Mouse (Mus musculus): Measurements from ENCODE around the gene Ostm1.
A peak's percentile ranks its signal among the peaks of the same experiment; 100 is the strongest.

Gene Ostm1

DNA sequence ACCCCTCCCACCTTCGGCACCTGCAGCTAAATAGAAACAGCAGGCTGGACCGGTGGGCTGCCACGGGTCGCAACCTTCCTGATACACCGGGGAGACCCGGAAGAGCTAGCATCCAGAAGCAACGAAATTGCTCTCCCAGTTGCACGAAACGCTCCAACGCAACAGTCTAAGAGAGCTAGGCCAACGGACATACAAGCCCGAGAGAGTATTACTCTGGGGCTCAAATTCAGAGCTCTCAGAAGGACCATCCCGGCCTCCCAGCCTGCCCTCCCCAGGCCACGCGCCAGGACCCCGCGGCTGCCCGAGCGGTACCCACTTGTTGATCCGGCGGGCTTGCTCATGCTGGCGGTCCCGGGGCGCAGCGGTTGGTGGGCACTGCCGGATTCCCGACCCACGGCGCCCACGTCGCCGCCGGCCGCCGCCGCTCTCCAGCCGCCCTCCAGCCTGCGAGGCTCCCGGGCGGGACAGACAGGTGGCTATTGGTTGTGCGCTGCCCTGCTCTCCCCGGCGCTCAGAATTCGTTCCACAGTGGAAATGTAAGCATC is 984 bp upstream of the Ostm1 start:
- DNase-seq (ENCODE audit: low spot score), result no peak

DNA sequence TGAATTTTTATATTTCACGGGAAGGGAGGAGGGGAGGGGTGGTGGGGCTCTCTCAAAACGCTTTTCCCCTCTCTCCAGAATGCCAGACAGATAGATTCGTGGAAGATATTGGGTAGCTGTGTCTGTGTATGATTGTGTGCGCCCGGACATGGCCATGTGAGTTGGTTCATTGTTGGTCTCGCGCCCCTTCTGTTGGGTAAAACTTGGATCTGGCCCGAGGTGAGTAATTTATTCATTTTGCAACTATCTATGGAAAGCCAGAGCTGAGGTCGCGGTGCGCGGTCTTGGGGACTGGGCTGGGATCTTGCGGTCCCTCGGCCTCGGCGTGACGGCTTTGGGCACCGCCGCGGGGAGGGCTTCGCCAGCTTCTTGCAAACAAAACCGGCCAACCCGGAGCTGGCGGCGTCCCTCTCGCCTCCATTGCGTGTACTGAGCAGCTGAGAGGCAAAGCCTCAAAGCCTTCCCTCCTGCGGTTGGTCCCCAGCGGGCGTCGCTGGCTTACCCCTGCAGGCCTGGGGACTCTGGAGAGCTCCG is 347 bp downstream of the Ostm1 start:
- no peak for DNase-seq (ENCODE audit: low spot score)

DNA sequence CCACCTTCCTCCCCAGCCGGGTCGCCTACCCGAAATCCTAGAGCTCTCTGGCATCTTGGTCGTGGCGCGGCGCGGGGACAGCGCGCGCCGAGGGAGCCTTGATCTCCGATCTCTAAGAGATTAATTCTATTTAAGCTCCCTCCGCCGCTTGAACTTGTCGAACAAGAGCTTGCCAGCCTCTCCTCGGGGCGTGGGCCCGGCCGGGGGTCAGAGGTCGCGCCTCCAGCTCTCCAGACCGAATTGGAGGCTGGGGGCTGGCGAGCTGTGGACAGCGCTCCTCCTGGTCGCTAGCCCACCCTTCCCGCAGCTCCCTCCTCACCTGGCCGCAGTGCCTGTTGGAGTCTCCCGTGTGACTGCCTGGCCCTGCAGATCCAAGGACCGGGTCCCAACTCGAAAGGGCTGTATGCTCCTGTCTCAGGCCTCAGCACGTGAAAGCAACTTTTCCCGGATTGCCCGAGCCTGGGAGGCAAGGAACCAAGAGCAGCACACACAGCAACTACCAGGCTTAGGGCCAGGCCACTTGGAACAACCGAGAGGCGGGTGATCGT is 888 bp downstream of the Ostm1 start:
- DNase-seq (ENCODE audit: low spot score), result no peak

DNA sequence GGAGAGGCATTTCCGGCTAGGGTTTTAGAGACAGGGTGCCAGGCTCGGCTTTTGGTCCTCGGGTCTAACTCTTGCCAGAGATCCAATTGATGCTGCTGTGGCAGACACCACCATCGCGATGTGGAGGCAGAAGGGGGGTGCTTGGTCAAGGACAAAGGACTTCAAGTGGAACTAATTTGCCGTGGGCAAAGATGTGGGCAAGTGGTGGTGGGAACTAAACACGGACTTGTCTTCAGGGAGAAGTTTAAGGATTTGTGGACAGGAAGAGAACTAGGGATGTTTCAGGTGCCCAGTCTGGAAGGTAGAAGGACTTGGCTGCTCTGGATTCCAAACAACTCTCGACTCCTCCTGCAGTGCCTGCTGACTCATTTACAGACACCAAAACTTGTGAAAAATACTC is 1.5 kb downstream of the Ostm1 start:
- no peak for DNase-seq (ENCODE audit: low spot score)

DNA sequence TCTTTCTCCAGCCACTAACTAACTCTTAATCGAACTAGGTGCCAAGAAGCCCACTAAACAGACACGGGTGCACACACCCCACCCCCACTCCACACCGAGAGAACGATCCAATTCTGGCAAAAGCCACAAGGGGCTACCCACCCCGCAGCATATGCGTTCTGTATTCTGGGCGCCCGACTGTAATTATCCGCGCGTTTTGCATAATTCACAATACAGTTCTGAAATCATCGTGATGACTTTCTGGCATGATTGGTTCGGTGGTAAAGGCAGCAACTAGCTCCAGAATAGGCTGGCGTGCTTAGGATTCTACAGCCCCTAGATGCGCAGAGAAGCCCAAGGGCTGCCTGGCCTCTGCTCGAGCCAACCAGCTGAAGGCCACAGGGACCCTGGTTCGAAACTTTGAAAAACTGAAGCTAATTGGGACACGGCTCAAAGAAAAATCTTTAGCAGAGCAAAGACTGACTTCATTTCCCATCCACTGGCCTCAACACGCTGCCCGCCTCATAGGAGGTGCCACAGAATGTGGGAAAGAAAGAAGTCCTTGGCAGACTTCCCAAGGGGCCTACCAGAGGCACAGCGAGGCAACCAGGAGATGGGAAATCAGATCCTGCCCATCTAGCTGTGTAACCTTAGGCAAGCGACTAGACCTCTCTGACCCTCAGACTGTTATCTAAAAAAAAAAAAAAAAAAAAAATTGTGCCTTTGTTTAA is 2.1 kb downstream of the Ostm1 start:
- DNase-seq (ENCODE audit: low spot score), result no peak

DNA sequence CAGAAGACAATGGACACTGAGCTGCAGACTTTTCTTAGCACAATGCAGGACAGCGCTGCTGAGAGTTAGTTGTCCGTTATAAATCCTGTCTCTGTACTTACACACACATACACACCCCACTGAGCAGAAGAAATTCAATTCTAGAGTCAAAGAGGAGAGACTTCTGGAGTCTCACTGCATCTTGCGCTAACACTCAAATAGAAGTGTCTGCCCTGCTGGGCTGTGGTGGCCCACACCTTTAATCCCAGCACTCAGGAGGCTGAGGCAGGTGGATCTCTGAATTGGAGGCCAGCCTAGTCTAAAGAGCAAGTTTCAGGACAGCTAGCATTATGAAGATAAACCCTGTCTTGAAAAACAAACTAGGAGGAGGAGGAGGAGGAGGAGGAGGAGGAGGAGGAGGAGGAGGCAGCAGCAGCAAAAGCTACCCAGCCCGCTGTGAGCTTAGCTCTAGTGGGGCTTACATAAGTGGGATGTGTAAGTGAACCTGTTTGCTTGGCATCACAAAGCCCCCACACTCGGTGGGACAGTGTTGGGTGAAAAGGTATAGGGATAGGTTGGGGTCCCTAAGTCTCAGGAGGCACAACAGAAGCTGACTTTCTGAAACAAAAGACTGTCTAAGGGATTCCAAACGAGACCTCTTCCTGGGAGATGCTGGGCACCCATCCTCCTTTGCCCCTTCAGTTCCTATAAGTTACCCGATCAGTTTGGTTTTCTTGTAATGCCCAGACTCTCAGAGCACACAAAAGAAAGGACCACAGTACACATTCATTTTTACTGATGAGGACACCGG is 4.5 kb downstream of the Ostm1 start:
- DNase-seq (ENCODE audit: low spot score), result no peak

DNA sequence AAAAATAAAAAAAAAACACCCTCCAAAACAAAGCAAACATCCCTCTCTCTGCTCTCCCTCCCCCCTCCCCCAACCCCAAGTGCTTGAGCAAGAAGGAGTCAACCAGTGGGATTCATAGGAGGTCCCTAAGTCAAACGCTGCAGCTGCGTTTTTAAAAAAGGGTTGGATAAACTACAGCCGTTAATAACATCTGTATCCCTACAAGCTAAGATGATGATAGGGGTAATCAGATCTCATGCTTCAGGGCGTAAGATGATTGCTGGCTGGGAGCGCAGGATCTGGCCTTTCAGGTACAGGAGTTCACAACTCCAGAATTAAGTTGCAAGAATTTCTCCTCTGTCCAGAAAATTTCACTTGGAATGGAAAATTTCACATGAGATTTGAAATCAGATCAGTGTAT is 5.9 kb downstream of the Ostm1 start:
- no peak for DNase-seq (ENCODE audit: low spot score)

DNA sequence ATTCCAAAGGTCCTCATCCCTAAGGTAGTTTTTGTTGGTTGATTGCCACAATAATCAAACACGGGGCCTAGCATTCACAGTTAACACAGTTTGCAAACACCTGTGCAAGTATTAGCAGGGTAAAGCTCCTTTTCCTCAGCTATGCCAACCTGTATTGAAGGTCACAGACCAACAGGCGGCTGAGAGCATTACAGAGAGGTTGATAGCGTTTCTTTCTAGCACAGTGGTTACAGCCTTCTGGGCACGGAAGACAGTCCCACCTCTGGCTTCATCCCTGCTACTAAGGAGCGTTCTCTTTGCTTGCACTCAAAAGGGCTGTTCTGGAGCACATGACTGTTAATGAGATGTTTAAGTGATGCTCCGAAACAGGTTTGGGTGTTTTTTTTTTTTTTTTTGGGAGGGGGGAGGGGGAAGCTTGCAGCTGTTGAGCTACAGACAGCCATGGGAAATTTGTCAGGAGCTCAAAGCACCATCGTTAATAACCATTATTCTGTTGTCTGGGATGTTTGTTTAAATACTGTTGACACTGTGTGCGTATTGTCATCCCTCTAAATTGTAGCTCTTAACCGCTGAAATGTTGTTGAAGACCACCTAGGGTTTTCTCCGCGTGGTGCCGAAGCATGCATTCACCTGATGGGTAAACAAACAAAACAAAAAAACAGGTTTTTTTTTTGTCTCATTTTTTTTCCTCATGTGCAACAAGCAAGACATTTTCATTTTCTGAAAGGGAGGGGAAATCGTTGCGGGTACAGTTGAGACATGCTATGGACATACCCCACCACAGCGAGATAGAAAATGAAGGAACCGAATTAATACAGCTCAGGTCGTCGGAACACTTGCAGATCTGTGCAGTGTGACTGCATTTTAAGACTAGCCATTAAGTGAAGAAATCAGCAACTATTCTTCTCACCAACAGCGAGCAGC is 6.9 kb downstream of the Ostm1 start:
- no peak for DNase-seq (ENCODE audit: low spot score)

DNA sequence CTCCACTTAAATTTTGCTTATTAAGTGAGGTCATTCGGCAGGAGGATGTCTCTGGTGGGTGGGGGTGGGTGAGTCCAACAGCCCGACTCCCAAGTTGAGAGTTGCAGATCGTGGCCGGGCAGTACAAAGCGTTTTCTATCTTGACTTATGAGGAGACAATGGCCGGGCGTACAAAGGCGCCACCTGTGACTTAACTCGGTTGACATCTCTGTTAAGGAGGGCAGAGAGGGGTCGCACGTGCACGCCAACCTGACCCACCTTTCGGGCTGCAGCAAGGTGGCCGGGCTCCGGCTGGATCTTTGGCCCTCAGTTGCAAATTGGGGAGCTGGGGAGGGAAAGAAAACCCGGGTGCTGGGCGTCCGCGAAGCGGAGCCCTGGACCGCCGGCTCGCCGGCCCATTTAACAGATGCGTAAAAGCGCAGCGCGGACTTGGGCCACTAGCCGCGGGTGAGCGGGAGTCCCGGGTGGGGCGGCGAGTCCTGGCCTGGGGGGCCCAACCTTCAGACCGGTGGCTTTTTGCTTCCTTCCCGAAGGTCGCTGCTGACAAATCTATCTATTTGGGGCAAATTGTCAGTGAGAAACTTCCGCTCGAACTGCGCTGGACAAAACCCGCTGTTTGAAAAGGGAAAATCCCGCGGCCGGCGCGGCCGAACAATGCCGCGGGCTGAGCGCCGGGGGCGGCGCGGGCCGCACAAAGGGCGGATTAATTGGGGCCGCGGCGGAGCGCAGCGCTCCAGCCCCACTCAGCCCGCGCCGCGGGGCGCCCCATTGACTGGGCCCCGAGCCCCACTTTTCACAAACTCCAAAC is 7.8 kb downstream of the Ostm1 start:
- DNase-seq (ENCODE audit: low spot score), result no peak

DNA sequence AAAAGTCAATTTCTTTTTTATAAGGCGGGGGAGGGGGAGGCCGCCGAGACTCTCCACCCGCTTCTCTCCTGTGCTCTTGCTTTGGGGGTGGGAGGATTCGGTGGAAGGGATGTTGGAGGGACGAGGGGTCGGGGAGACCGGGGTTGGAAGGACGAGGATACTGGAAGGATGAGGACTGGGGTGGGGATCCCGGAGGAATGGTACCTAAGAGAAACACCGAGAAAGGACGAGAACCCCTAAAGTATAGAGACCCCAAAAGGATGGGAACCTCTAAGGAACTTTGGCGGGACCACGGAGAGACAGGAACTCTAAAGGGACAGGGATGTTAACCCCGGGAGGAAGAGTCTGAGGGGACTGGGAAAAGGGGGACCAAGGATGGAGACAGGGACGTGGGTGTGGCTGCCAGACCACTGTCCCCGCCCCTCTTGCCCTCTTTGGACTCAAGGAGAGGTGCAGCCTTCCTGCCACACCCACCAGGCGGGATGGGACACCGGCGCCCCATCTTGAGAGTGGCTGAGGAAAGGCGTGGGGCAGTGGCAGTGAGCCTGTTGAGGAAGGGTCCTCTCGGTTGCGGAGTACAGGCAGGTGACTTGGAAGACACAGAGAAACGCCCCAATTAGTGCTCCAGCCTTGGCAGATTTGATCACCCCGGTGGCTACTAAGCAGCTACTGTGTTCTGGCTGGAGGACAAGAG is 8.5 kb downstream of the Ostm1 start:
- DNase-seq (ENCODE audit: low spot score), result no peak

DNA sequence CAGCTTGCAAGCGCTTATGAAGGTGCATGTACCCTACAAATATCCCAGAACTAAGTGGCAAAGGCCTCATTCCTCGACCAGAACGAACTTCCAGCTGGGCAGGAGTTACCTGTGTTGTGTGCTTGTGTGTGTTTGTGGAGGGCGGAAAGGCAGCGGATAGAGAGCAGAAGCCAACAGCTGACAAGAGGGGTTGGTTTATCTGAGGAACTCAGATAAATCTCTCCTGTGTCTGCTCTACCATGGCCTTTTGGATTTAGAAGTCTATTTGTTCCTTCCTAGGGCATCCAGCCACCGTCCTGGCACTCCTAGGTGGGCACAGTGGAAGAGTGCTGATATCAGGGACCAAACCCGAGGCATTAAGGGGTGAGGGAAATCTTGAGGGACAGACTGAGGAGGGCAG is 9.6 kb downstream of the Ostm1 start:
- no peak for DNase-seq (ENCODE audit: low spot score)

DNA sequence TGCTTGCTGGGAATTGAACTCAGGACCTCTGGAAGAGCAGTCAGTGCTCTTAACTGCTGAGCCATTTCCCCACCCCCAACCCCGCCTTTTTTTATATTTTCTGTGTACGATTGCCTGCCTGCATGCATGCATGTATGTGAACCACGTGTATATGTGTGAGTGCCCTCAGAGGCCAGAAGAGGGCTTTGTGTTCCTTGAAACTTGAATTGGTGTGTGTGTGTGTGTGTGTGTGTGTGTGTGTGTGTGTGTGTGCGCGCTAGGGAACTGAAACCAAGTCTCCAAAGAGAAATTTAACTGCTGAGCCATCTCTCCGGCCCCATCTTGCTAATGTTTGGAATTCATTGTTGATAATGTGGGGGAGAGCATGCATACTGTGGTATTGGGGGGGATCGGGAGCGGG is 15.0 kb downstream of the Ostm1 start:
- no peak for DNase-seq (ENCODE audit: low spot score)

DNA sequence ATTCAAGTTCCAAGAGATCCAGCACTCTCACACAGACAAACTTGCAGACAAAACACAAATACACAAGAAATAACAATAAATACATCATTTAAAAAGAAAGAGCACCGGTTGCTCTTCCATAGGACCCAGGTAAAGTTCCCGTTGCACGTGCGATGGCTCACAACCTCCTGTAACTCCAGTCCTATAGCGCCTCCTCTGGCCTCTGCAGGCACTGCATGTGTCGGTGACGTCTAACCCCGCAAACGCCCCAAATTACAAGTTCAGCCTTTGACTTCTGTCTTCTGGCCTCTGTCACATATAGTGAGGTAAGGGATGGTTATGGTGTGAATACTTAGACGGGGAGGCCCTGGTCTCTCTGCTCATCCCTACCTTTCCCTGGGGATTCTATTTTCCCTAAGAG is 17.9 kb downstream of the Ostm1 start:
- no peak for DNase-seq (ENCODE audit: low spot score)

DNA sequence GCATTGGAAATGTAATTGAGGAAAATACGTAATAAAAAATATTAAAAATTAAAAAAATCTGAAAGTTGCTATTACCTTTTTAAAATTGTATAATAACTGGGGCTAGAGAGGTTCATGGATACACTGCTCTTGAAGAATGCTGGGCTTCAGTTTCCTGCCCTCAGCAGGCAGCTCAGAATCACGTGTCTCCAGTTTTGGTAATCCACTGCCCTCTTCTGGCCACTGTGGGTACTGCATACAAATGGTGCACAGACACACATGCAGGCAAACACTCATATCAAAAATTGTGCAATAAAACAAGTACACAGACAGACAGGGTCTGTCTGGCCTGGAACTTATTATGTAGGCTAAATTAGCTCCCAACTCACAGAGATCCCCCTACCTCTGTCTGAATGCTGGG is 21.3 kb downstream of the Ostm1 start:
- peak; percentile 14 for DNase-seq (ENCODE audit: low spot score)

DNA sequence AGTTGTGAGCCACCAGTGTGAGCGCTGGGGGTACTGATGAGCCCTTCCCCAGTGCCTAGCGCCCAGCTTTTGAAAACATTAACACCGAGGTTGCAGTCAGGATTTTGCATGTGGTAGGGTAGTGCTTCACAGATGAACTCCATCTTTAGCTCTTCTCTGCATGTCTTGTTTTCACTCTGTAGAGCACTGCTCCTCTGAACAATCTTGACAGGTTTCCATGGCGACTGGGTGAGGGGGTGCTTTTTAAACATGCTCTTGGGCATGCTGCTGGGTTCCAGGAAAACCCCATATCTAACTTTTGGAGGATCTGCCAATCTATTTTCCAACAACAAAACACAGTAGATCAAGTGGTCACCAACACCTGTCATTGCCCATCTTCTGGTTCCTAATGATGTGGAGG is 23.1 kb downstream of the Ostm1 start:
- DNase-seq (ENCODE audit: low spot score), result no peak

DNA sequence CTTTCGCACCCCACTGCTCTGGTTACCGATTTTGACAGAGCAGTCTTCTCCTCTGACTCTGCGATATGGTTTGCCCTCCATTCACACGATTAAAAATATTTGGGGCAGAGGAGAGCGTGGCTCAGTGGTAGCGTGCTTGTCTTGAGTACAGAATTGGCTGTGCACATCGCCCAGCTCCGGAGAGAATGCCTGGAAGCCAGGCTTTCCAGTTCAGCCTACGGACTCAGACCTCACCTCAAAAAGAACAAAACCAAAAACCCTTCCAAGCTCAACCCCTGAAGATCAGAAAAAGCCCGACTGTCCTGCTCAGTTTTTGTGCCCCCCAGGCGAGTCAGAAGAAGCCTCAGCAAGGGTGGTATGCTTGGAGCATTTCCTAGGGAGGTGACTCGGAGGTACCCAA is 29.5 kb downstream of the Ostm1 start:
- DNase-seq (ENCODE audit: low spot score), result no peak

DNA sequence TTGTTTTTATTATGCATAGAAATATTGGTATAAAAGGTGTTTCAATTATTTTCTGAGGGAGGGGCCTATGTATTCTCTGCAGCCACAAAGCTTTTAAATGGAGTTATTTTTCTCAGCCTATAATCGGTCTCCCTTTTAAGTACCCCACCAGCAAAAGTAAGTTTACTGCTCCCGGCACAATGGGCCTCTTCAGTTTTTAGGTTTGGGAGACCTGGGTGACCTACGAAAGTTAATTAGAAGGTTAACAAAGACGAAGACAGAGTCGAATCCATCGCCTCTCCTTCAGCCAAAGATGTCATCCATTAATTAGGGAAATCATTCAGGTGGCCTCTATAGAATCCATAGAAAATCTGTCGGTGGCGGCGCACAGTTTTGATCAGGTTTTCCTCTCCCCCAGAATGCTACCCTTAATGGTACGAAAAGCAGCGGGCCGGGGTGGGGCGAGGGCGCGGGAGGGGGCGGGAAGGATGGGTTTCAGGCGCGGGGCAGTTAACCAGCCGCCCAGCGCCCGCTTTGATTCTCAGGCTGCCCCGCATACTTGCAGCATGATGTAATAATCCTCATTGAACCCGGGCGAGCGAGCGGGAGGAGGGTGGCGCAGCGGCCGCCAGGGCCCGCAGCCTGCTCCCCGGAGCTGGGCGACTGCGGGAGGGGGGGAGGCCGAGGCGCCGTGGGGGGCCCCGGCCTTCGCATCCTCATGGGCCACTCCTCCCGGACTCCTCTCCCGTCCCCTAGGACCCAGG is 30.2 kb downstream of the Ostm1 start:
- no peak for DNase-seq (ENCODE audit: low spot score)

DNA sequence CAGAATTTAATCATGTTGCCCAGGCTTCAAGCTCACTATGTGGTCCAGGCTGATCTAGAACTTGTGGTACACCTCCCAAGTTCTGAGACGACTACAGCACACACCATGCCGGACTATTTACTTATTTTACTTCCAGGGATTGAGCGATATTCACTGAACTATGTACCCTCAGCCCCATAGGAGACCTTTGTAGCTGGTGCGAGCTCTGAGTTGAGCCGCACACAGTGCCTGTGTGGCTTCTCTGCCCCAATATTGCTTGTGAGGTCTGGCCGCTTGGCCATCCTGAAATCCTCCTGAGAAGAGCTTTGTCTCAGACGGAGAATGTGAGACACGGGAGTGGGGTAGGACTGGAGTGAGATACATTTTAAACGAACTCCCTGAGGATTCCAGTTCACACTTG is 31.1 kb downstream of the Ostm1 start:
- no peak for DNase-seq (ENCODE audit: low spot score)

DNA sequence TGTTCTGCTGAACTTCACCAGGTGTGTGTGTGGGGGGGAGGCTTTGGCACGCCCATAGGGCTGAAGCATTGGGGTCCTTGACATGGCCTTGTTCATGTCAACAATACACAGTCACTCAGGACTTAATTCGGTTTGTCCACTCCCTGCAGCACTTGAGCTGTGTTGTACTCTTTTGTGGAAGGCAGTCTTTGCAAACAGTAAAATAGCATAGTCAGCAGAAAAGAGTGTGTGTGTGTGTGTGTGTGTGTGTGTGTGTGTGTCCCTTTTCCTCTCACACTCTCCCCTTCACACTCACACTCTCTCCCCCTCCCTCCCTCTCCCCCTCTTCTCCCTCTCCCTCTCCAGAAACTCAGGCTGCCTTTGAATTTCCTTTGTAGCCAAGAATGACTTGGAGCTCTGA is 34.7 kb downstream of the Ostm1 start:
- no peak for DNase-seq (ENCODE audit: low spot score)

DNA sequence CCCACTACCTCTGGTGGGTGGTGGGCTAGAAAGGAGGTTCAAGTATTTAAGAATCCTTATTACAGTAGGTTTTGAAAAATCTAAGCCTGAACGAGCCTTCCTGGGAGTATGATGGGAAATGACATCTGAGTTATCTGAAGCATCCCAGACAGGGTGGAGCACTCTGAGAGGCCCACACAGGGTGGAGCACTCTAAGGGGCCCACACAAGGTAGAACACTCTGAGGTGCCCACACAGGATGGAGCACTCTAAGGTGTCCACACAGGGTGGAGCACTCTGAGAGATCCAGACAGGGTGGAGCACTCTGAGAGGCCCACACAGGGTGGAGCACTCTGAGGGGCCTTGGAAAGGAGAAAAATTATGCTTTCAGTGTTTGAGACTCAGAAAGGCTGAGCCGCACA is 42.3 kb downstream of the Ostm1 start:
- no peak for DNase-seq (ENCODE audit: low spot score)

All from adipocyte (in vitro differentiated cells).